ENCODE assay signal across 9 mouse cellular contexts in genomic region chr19:12489675-12490570, GRCm38 (mm10). TPM values are rescaled to one million over a fixed set of nuclear protein-coding genes. Genes with fewer than 3 reads are reported as not detected.
DNase-seq lines count a peak whose midpoint lies in the region; ATAC-seq lines count a peak whose summit lies in the region.
"Had no signal": no experiment of that assay in that cellular context is flagged by ENCODE, and none has a peak within 500 bp of the region (broad histone marks: within the 10 kb centered on the region; RNA-seq: fewer than 3 reads in every experiment).

No protein-coding gene starts in this region.

- ATAC-seq in kidney, embryonic 15.5 days (replicated peaks; ENCODE audit: low FRiP score) = no peak
- peak; percentile 25 for ATAC-seq in forebrain, embryonic 13.5 days
- ATAC-seq in liver, embryonic 15.5 days (ENCODE audit: insufficient read depth) = no peak
- no peak for ATAC-seq in stomach, embryonic 14.5 days (ENCODE audit: insufficient number of reproducible peaks, insufficient read depth, low FRiP score, low read depth)
- ATAC-seq in frontal cortex, adult (ENCODE audit: low TSS enrichment) = no peak

- H3K4me2 ChIP-seq in kidney, embryonic 15.5 days = 0 out of 2 replicates have a peak overlapping the region, but pooled peaks have one; percentile 25
- H3K4me2 ChIP-seq in forebrain, embryonic 13.5 days = peak overlapping the region; percentile 32
- peak overlapping the region; percentile 35; the same call in 1 of the 2 replicates for H3K4me2 ChIP-seq in liver, embryonic 15.5 days
- H3K4me2 ChIP-seq in stomach, embryonic 14.5 days (replicated peaks; ENCODE audit: low read depth, low read length) = no peak overlapping the region; the same call in 1 of the 2 replicates
- H3K4me2 ChIP-seq: limb, embryonic 12.5 days had no signal

- H3K4me1 ChIP-seq in kidney, embryonic 15.5 days = peaks cover 40% of the 10 kb centered on the region
- peaks cover 50% of the 10 kb centered on the region for H3K4me1 ChIP-seq in forebrain, embryonic 13.5 days
- H3K4me1 ChIP-seq in liver, embryonic 15.5 days (replicated peaks) = peaks cover 15% of the 10 kb centered on the region
- H3K4me1 ChIP-seq in stomach, embryonic 14.5 days (ENCODE audit: control insufficient read depth, insufficient read depth, low read length) = peaks cover 17% of the 10 kb centered on the region; the same call in 1 of the 2 replicates

- H3K27ac ChIP-seq in kidney, embryonic 15.5 days = peak overlapping the region; percentile 90
- H3K27ac ChIP-seq in forebrain, embryonic 13.5 days = peak overlapping the region; percentile 80
- H3K27ac ChIP-seq in liver, embryonic 15.5 days (replicated peaks) = peak overlapping the region; percentile 41; the same call in 1 of the 2 replicates
- H3K27ac ChIP-seq in stomach, embryonic 14.5 days (ENCODE audit: low read length) = peak overlapping the region; percentile 94; the same call in 1 of the 2 replicates
- H3K27ac ChIP-seq: limb, embryonic 12.5 days had no signal

- H3K36me3 ChIP-seq in kidney, embryonic 15.5 days = peaks cover 18% of the 10 kb centered on the region
- peaks cover 49% of the 10 kb centered on the region for H3K36me3 ChIP-seq in forebrain, embryonic 13.5 days (ENCODE audit: poor library complexity, severe bottlenecking)
- H3K36me3 ChIP-seq in liver, embryonic 15.5 days (replicated peaks) = 0 out of 2 replicates have a peak, but pooled peaks cover 7% of the 10 kb centered on the region
- H3K36me3 ChIP-seq in stomach, embryonic 14.5 days (ENCODE audit: control insufficient read depth, insufficient read depth, low read length) = peaks cover 28% of the 10 kb centered on the region

- H3K4me3 ChIP-seq in kidney, embryonic 15.5 days (replicated peaks) = no peak overlapping the region
- no peak overlapping the region for H3K4me3 ChIP-seq in forebrain, embryonic 13.5 days
- H3K4me3 ChIP-seq in liver, embryonic 15.5 days (replicated peaks) = no peak overlapping the region
- H3K4me3 ChIP-seq in stomach, embryonic 14.5 days (ENCODE audit: low read depth, low read length) = no peak overlapping the region
- H3K4me3 ChIP-seq: limb, embryonic 12.5 days had no signal

- 79% methylated on average over 11 of the region's 11 CpGs for WGBS in kidney, embryonic 15.5 days
- WGBS in forebrain, embryonic 13.5 days = 13% methylated on average over 11 of the region's 11 CpGs
- WGBS in liver, embryonic 15.5 days (ENCODE audit: insufficient replicate concordance) = 63% methylated on average over 11 of the region's 11 CpGs
- 77% methylated on average over 11 of the region's 11 CpGs for WGBS in stomach, embryonic 14.5 days

- no peak overlapping the region for H3K9ac ChIP-seq in kidney, embryonic 15.5 days
- H3K9ac ChIP-seq in forebrain, embryonic 13.5 days = no peak overlapping the region
- H3K9ac ChIP-seq in liver, embryonic 15.5 days = no peak overlapping the region
- no peak overlapping the region for H3K9ac ChIP-seq in stomach, embryonic 14.5 days (replicated peaks; ENCODE audit: low read depth, low read length)
- H3K9ac ChIP-seq: limb, embryonic 12.5 days had no signal

- no peaks in the 10 kb centered on the region for H3K27me3 ChIP-seq in kidney, embryonic 15.5 days
- no peaks in the 10 kb centered on the region for H3K27me3 ChIP-seq in forebrain, embryonic 13.5 days
- H3K27me3 ChIP-seq in liver, embryonic 15.5 days = no peaks in the 10 kb centered on the region
- H3K27me3 ChIP-seq in stomach, embryonic 14.5 days (ENCODE audit: control insufficient read depth, insufficient read depth, low read length) = no peaks in the 10 kb centered on the region
- H3K27me3 ChIP-seq: limb, embryonic 12.5 days had no signal

- H3K9me3 ChIP-seq in kidney, embryonic 15.5 days (replicated peaks) = no peaks in the 10 kb centered on the region
- H3K9me3 ChIP-seq in forebrain, embryonic 13.5 days (replicated peaks) = no peaks in the 10 kb centered on the region
- H3K9me3 ChIP-seq in liver, embryonic 15.5 days (replicated peaks) = no peaks in the 10 kb centered on the region
- H3K9me3 ChIP-seq in stomach, embryonic 14.5 days (ENCODE audit: control insufficient read depth, low read depth, low read length) = no peaks in the 10 kb centered on the region
- H3K9me3 ChIP-seq: limb, embryonic 12.5 days had no signal

- DNase-seq in kidney, adult 11 months = no peak
- DNase-seq in right cerebral cortex, postnatal 25 days = no peak
- DNase-seq in cerebellum, postnatal 25 days = no peak

RNA-seq across cellular contexts. Expression of gene Dtx4, which starts 11.3 kb away (rescaled TPM):
- 6.2 and 6.7 TPM in 2 replicates for polyA plus RNA-seq in kidney, embryonic 15.5 days (2015; fragmentation: Nextera tagmentation; extraction: Ambion mirVana)
- 16.9 and 20.0 TPM in 2 replicates for polyA plus RNA-seq in forebrain, embryonic 13.5 days (2015; fragmentation: Nextera tagmentation; extraction: Ambion mirVana)
- polyA plus RNA-seq in liver, embryonic 15.5 days (2015; fragmentation: Nextera tagmentation; extraction: Ambion mirVana) = 2.0 and 2.4 TPM in 2 replicates
- 18.9 and 20.2 TPM in 2 replicates for polyA plus RNA-seq in stomach, embryonic 14.5 days (2014; fragmentation: Nextera tagmentation; extraction: Ambion mirVana)

RNA-seq across cellular contexts. Expression of gene Mpeg1, which starts 29.3 kb away (rescaled TPM):
- 0.57 and 0.62 TPM in 2 replicates for polyA plus RNA-seq in kidney, embryonic 15.5 days (2015; fragmentation: Nextera tagmentation; extraction: Ambion mirVana)
- 0.30 and 0.48 TPM in 2 replicates for polyA plus RNA-seq in forebrain, embryonic 13.5 days (2015; fragmentation: Nextera tagmentation; extraction: Ambion mirVana)
- 1.8 and 2.0 TPM in 2 replicates for polyA plus RNA-seq in liver, embryonic 15.5 days (2015; fragmentation: Nextera tagmentation; extraction: Ambion mirVana)
- polyA plus RNA-seq in stomach, embryonic 14.5 days (2014; fragmentation: Nextera tagmentation; extraction: Ambion mirVana) = 1.3 and 1.4 TPM in 2 replicates

RNA-seq across cellular contexts. Expression of gene Fam111a, which starts 55.6 kb away (rescaled TPM):
- polyA plus RNA-seq in kidney, embryonic 15.5 days (2015; fragmentation: Nextera tagmentation; extraction: Ambion mirVana) = 25.3 and 26.3 TPM in 2 replicates
- 12.4 and 13.4 TPM in 2 replicates for polyA plus RNA-seq in forebrain, embryonic 13.5 days (2015; fragmentation: Nextera tagmentation; extraction: Ambion mirVana)
- polyA plus RNA-seq in liver, embryonic 15.5 days (2015; fragmentation: Nextera tagmentation; extraction: Ambion mirVana) = 21.4 and 23.8 TPM in 2 replicates
- 22.7 and 23.5 TPM in 2 replicates for polyA plus RNA-seq in stomach, embryonic 14.5 days (2014; fragmentation: Nextera tagmentation; extraction: Ambion mirVana)

Comparison
In these comparisons a context has a peak if more than half of its experiments do, and no peak if none do; other contexts are left out.
1. H3K27ac ChIP-seq: peak in every context shown above with its lines; median percentile 94 in stomach, embryonic 14.5 days; 90 in kidney, embryonic 15.5 days; 80 in forebrain, embryonic 13.5 days; 41 in liver, embryonic 15.5 days.